Mouse (Mus musculus) liver, postnatal 0 days (tissue): ENCODE measurements around the gene Shq1. TPM values are rescaled to one million over a fixed set of nuclear protein-coding genes. Genes with fewer than 3 reads are reported as not detected.

ENCODE experiments used
- ATAC-seq: fragments of 200-750 bp; cut with Nextera tagmentation; 2 replicates; pipeline ENCODE4 v1.8.0; 2017; ENCODE audit warnings: mild to moderate bottlenecking, moderate library complexity
- DNase-seq: peaks from one replicate; pipeline ENCODE4 v3.0.0-alpha.2; 2016
- H3K27ac ChIP-seq: fragments of 300-500 bp; sonication (generic); 2 replicates; pipeline ENCODE4 v1.5.1; 2014; ENCODE audit warnings: antibody characterized with exemption, moderate library complexity, mild to moderate bottlenecking, low read depth
- H3K27me3 ChIP-seq: fragments of 300-500 bp; sonication (generic); 2 replicates; pipeline ENCODE4 v1.6.1; 2014; ENCODE audit warnings: low read length, control low read depth, mixed read lengths; ENCODE audit not compliant: insufficient read depth
- H3K36me3 ChIP-seq: fragments of 300-500 bp; sonication (generic); replicated peaks from 2 replicates; pipeline ENCODE4 v1.6.1; 2014; ENCODE audit warnings: mild to moderate bottlenecking, control low read depth, low read length, moderate library complexity, mixed read lengths; ENCODE audit not compliant: insufficient read depth
- H3K4me1 ChIP-seq: fragments of 300-500 bp; sonication (generic); 2 replicates; pipeline ENCODE4 v1.6.1; 2014; ENCODE audit warnings: antibody characterized with exemption, mild to moderate bottlenecking, control low read depth; ENCODE audit not compliant: insufficient read depth
- H3K4me2 ChIP-seq: fragments of 300-500 bp; sonication (generic); 2 replicates; pipeline ENCODE4 v1.6.1; 2014; ENCODE audit warnings: low read depth, mild to moderate bottlenecking, low read length, moderate library complexity, mixed read lengths
- H3K4me3 ChIP-seq: fragments of 300-500 bp; sonication (generic); 2 replicates; pipeline ENCODE4 v1.5.1; 2014; ENCODE audit warnings: low read depth, low read length
- H3K9ac ChIP-seq: fragments of 300-500 bp; sonication (generic); replicated peaks from 2 replicates; pipeline ENCODE4 v1.6.1; 2014; ENCODE audit warnings: mild to moderate bottlenecking, moderate library complexity
- H3K9me3 ChIP-seq: fragments of 300-500 bp; sonication (generic); 2 replicates; pipeline ENCODE4 v1.6.1; 2016; ENCODE audit warnings: mild to moderate bottlenecking, control low read depth, low read length, mixed read lengths
- CTCF ChIP-seq: sonication (generic); IDR thresholded peaks from 2 replicates; pipeline ENCODE4 v1.5.1; 2016; ENCODE audit warnings: antibody characterized with exemption, low read depth
- EP300 ChIP-seq: IDR thresholded peaks from 2 replicates; pipeline ENCODE4 v1.6.1; 2016; ENCODE audit warnings: antibody characterized with exemption, low read depth, mild to moderate bottlenecking
- WGBS: fragments of 180-500 bp; shearing (Covaris S2); extraction: QIAGEN DNeasy Blood & Tissue Kit; methylation state at CpG from one replicate; pipeline ENCODE4 v1.1.7; 2014; ENCODE audit not compliant: insufficient replicate concordance; 5-methylcytosine and 5-hydroxymethylcytosine counted together
- polyA plus RNA-seq: library from polyadenylated mRNA; unstranded; fragments of >200 nt; fragmentation: Nextera tagmentation; extraction: Ambion mirVana; gene quantifications from 2 replicates; pipeline ENCODE4 v1.2.1, GENCODE M21; 2015

The Shq1 gene
- polyA plus RNA-seq, 1 experiment from 2014 or later: 6.4 TPM

DNA sequence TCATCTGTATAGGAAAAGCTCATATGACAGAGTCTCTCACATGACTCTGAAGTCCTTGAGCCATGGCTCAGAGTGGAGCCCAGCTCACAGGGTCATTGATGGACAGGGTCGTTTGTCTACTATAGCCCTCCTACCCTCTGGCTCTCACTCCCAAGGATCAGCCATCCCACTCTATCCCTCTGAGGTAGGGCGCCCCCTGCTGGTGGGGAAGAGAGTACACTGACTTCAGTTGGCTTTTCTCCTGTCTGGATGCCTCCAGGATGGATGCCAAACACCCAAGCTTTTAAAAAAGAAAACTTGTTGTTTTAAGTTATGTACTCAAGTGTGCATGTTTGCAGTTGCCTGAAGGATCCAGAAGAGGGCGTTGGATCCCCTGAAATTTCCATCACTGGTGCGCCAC, 131.3 kb downstream of the Shq1 start:
- peak; percentile 45 for DNase-seq
- TF ChIP-seq EP300 (no peak), CTCF (peak; percentile 68)
- no peaks in the 10 kb centered on the region for H3K36me3 ChIP-seq
- no peak overlapping the region for H3K27ac ChIP-seq
- WGBS: 45% methylated on average over 4 of the region's 4 CpGs
- H3K9me3 ChIP-seq: no peaks in the 10 kb centered on the region
- no peak overlapping the region for H3K9ac ChIP-seq
- peaks cover 2% of the 10 kb centered on the region; the same call in 1 of the 2 replicates for H3K4me1 ChIP-seq
- ATAC-seq: no peak
- no peaks in the 10 kb centered on the region for H3K27me3 ChIP-seq
- H3K4me2 ChIP-seq: no peak overlapping the region
- H3K4me3 ChIP-seq: no peak overlapping the region

DNA sequence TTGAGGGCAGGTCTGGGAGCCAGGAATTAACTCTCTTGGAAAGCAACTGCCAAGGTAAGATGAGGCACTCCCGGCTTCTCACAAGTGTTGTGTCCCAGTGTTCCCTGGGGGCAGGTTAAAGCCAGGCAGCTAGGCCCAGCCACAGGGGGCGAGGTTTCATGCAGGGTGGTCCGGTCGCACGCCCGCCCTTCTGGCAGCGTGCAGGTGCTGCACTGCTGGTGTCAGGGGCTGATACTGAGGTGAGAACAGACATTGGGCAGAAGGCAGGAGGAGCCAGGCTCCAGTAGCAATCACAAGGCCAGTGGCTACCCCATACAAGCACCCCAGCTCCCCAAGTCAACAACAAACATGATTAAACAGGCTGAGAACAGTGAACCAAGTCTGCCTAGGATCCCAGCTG, 132.4 kb downstream of the Shq1 start:
- 69% methylated on average over 7 of the region's 7 CpGs for WGBS
- TF ChIP-seq EP300 (no peak), CTCF (no peak)
- ATAC-seq: no peak
- Histone ChIP-seq H3K36me3 (no peaks in the 10 kb centered on the region), H3K27ac (no peak overlapping the region), H3K4me1 (peaks cover 2% of the 10 kb centered on the region; the same call in 1 of the 2 replicates), H3K9me3 (no peaks in the 10 kb centered on the region), H3K27me3 (no peaks in the 10 kb centered on the region), H3K4me3 (no peak overlapping the region), H3K9ac (no peak overlapping the region), H3K4me2 (no peak overlapping the region)
- no peak for DNase-seq

DNA sequence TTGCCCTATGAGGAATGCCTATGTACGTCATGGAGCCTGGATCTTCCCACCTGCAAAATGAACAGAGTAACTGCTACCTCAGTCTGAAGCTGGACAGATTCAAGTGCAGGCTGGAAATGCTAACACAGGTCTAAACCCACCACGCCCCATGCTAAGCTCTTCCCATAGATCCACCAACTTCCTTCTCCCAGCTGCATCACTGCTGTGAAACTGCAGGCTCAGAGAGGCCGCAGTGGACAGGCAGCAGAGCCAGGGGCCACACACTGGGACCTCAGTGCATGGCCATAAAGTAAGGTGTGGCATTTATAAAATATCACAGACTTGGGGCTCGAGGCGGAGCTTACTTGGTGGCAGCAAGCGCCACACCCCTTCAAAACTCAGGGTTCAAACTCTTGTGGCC, 133.0 kb downstream of the Shq1 start:
- DNase-seq: no peak
- TF ChIP-seq EP300 (no peak), CTCF (no peak)
- Histone ChIP-seq H3K9me3 (no peaks in the 10 kb centered on the region), H3K4me3 (no peak overlapping the region), H3K36me3 (no peaks in the 10 kb centered on the region), H3K4me2 (no peak overlapping the region), H3K27ac (no peak overlapping the region), H3K27me3 (no peaks in the 10 kb centered on the region), H3K9ac (no peak overlapping the region), H3K4me1 (peaks cover 2% of the 10 kb centered on the region; the same call in 1 of the 2 replicates)
- no peak for ATAC-seq
- WGBS: 71% methylated on average over 6 of the region's 6 CpGs

DNA sequence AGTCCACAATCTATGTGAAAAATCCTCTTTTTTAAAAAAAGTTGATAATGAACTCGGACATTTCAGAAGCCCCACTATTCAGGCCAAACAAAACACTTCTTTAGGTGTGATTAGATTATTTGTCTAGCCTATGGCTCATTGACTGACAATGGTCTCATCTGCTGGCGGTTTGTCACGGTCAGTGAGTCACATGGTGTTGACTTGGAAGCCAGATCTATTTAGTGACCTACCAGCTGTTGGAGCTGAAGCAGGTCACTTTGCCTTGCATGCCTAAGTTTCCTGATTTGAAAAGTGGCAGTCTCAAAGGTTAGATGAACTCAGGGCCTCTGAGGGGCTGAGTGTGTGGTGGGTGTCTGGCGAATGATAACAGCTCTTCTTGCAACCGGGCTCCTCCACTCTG, 133.9 kb downstream of the Shq1 start:
- WGBS: 62% methylated on average over 5 of the region's 5 CpGs
- H3K4me1 ChIP-seq: peaks cover 2% of the 10 kb centered on the region; the same call in 1 of the 2 replicates

DNA sequence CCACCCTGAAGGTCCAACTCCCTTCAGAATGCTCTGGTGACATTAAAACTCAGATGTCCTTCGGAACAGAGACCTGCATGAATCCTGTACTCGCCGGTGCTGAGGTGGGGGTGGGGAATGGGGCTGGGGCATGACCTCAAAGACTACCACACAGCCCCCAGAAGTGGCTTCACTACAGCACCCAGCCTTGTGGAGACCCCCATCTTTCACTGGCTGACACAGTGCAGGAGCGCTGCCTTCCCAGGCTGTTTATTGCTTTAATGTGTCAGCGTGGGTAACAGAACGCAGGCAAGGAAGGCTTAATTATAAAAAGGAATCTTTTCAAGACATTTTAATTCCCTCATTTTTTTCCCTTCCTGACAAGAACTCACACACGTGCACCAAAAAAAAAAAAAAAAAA, 137.6 kb downstream of the Shq1 start:
- no peaks in the 10 kb centered on the region for H3K27me3 ChIP-seq
- WGBS: 67% methylated on average over 7 of the region's 7 CpGs
- TF ChIP-seq CTCF: no peak
- TF ChIP-seq EP300: no peak

More for the DNA sequence above, 133.9 kb downstream of the Shq1 start:
- H3K4me3 ChIP-seq: no peak overlapping the region
- no peak overlapping the region for H3K9ac ChIP-seq
- ATAC-seq: no peak
- H3K36me3 ChIP-seq: no peaks in the 10 kb centered on the region
- TF ChIP-seq CTCF (no peak), EP300 (no peak)
- DNase-seq: no peak
- H3K4me2 ChIP-seq: no peak overlapping the region
- H3K9me3 ChIP-seq: no peaks in the 10 kb centered on the region
- H3K27me3 ChIP-seq: no peaks in the 10 kb centered on the region
- H3K27ac ChIP-seq: no peak overlapping the region

DNA sequence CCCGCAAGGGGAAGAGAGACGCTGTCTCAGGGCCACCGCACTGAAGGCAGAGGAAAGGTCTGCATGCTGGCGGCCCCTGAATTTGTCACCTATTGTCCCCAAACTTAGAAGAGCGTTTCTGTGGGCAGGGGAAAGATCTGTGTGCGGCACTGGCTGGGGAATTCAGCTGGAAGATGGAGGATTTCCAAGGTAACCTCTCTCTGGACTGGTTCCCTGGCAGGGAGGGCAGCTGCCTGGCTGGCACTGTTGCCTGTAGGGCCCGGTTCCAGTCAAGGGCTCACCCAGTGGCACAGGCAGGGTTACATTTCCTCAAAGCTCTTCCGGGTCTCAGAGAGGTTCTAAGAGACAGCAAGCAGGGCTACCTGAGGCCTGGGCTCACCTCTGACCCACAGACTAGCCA, 138.6 kb downstream of the Shq1 start:
- Histone ChIP-seq H3K9me3 (no peaks in the 10 kb centered on the region), H3K4me3 (no peak overlapping the region), H3K27ac (no peak overlapping the region), H3K36me3 (no peaks in the 10 kb centered on the region), H3K9ac (no peak overlapping the region), H3K27me3 (no peaks in the 10 kb centered on the region), H3K4me1 (no peaks in the 10 kb centered on the region), H3K4me2 (no peak overlapping the region)
- no peak for ATAC-seq
- no peak for DNase-seq
- no peak for TF ChIP-seq EP300
- no peak for TF ChIP-seq CTCF
- WGBS: 71% methylated on average over 8 of the region's 8 CpGs

More for the DNA sequence above, 137.6 kb downstream of the Shq1 start:
- Histone ChIP-seq H3K9me3 (no peaks in the 10 kb centered on the region), H3K9ac (no peak overlapping the region), H3K4me2 (no peak overlapping the region), H3K4me3 (no peak overlapping the region), H3K4me1 (no peaks in the 10 kb centered on the region), H3K27ac (no peak overlapping the region), H3K36me3 (no peaks in the 10 kb centered on the region)
- ATAC-seq (no peak), DNase-seq (no peak)

DNA sequence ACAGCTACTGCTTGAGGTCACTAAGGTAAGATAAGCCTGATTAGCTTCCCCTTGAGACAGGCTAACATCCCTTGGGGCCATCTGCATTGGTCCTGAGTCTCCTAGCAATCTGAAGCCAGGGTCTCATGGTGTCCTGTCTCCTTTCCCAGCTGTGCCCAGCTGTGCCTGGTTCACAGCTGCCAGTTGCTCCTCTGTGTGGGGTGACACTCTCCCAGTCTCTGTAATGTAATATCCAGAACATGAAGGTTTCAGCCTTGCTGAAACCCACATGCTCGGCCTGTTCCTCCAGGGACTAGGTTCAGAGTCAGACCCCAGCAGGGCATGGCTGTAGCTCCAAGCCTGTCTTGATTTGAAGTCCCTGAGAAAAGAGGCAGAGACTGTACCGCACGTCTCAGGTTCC, 141.3 kb downstream of the Shq1 start:
- DNase-seq: no peak
- ATAC-seq: no peak

More for the DNA sequence above, 141.3 kb downstream of the Shq1 start:
- no peak overlapping the region for H3K9ac ChIP-seq
- peaks cover 7% of the 10 kb centered on the region for H3K4me1 ChIP-seq
- no peak overlapping the region for H3K27ac ChIP-seq
- H3K9me3 ChIP-seq: no peaks in the 10 kb centered on the region
- H3K36me3 ChIP-seq: no peaks in the 10 kb centered on the region
- no peak overlapping the region for H3K4me3 ChIP-seq
- H3K4me2 ChIP-seq: no peak overlapping the region
- WGBS: 71% methylated on average over 3 of the region's 3 CpGs
- no peaks in the 10 kb centered on the region for H3K27me3 ChIP-seq
- TF ChIP-seq EP300: no peak
- TF ChIP-seq CTCF: no peak
